Mouse (Mus musculus): ENCODE results near the gene Herc1.
"Not testable (repeated sequence)": the region's sequence is repeated elsewhere in the genome, so short reads cannot be mapped to it uniquely, and the experiment has no call there.

Herc1 gene

GRCm38 (mm10) chr9:66349144-66349859, 948 bp upstream of the Herc1 start:
- no peak for DNase-seq (ENCODE audit: low spot score)

- DNase-seq (ENCODE audit: low spot score), result no peak
Measured at GRCm38 (mm10) chr9:66350788-66351430, 659 bp downstream of the Herc1 start.

- DNase-seq (ENCODE audit: low spot score), result no peak
Measured at GRCm38 (mm10) chr9:66352704-66353103, 2.5 kb downstream of the Herc1 start.

GRCm38 (mm10) chr9:66359135-66359534, 8.9 kb downstream of the Herc1 start:
- no peak for DNase-seq (ENCODE audit: low spot score)

- no peak for DNase-seq (ENCODE audit: low spot score)
Measured at GRCm38 (mm10) chr9:66360143-66360690, 10.0 kb downstream of the Herc1 start.

GRCm38 (mm10) chr9:66368890-66369433, 18.7 kb downstream of the Herc1 start:
- no peak for DNase-seq (ENCODE audit: low spot score)

- no peak for DNase-seq (ENCODE audit: low spot score)
Measured at GRCm38 (mm10) chr9:66370334-66370733, 20.1 kb downstream of the Herc1 start.

GRCm38 (mm10) chr9:66370847-66371246, 20.6 kb downstream of the Herc1 start:
- DNase-seq (ENCODE audit: low spot score), result no peak

GRCm38 (mm10) chr9:66373432-66373831, 23.2 kb downstream of the Herc1 start:
- no peak for DNase-seq (ENCODE audit: low spot score)

- no peak for DNase-seq (ENCODE audit: low spot score)
Measured at GRCm38 (mm10) chr9:66374495-66375478, 24.5 kb downstream of the Herc1 start.

GRCm38 (mm10) chr9:66383417-66383816, 33.2 kb downstream of the Herc1 start:
- DNase-seq (ENCODE audit: low spot score), result no peak

GRCm38 (mm10) chr9:66390338-66390737, 40.1 kb downstream of the Herc1 start:
- not testable (repeated sequence) for DNase-seq (ENCODE audit: low spot score)

GRCm38 (mm10) chr9:66393304-66393703, 43.1 kb downstream of the Herc1 start:
- no peak for DNase-seq (ENCODE audit: low spot score)

GRCm38 (mm10) chr9:66423492-66423891, 73.2 kb downstream of the Herc1 start:
- DNase-seq (ENCODE audit: low spot score), result no peak

- DNase-seq (ENCODE audit: low spot score), result no peak
Measured at GRCm38 (mm10) chr9:66440007-66440406, 89.8 kb downstream of the Herc1 start.

- peak; percentile 53 for DNase-seq (ENCODE audit: low spot score)
Measured at GRCm38 (mm10) chr9:66448253-66448652, 98.0 kb downstream of the Herc1 start.

GRCm38 (mm10) chr9:66465087-66465486, 114.8 kb downstream of the Herc1 start:
- DNase-seq (ENCODE audit: low spot score), result peak; percentile 47

- DNase-seq (ENCODE audit: low spot score), result no peak
Measured at GRCm38 (mm10) chr9:66477785-66478184, 127.5 kb downstream of the Herc1 start.

- DNase-seq (ENCODE audit: low spot score), result no peak
Measured at GRCm38 (mm10) chr9:66483429-66483828, 133.2 kb downstream of the Herc1 start.

GRCm38 (mm10) chr9:66488786-66489185, 138.5 kb downstream of the Herc1 start:
- no peak for DNase-seq (ENCODE audit: low spot score)

- DNase-seq (ENCODE audit: low spot score), result no peak
Measured at GRCm38 (mm10) chr9:66492361-66492760, 142.1 kb downstream of the Herc1 start.

- DNase-seq (ENCODE audit: low spot score), result no peak
Measured at GRCm38 (mm10) chr9:66493992-66494391, 143.7 kb downstream of the Herc1 start.

All from testis, postnatal 10 days (tissue).